Mouse (Mus musculus) lung, postnatal 0 days (tissue): ENCODE results near the gene Tagln2.

Experiments
- CTCF ChIP-seq: IDR thresholded peaks from 2 replicates; pipeline ENCODE4 v1.5.1; 2016; ENCODE audit warnings: antibody characterized with exemption, mild to moderate bottlenecking
- EP300 ChIP-seq: IDR thresholded peaks from 2 replicates; pipeline ENCODE4 v1.6.1; 2016; ENCODE audit warnings: antibody characterized with exemption, mild to moderate bottlenecking, control low read depth

DNA sequence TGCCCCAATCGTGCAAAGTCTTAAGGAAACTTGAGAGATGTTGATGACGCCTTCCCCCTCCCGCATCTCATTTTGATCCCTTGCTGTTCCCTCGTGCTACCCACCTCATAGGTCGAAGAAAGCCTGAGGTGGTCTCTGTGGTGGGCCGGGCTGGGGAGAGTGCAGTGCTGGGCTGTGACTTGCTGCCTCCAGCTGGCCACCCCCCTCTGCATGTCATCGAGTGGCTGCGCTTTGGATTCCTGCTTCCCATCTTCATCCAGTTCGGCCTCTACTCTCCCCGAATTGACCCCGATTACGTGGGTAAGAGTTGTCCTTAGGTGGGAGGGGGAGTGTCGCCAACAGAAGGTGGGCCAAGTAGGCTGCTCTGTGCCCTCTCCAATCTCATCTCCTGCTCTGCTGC, 15.2 kb upstream of the Tagln2 start:
- no peak for TF ChIP-seq CTCF
- TF ChIP-seq EP300 = no peak
